Mouse (Mus musculus) hematopoietic multipotent progenitor cell, adult 10-12 weeks (in vitro differentiated cells): ENCODE measurements around the gene 9030624G23Rik. TPM values are rescaled to one million over a fixed set of nuclear protein-coding genes. Genes with fewer than 3 reads are reported as not detected.

Experiments
- polyA plus RNA-seq: library from polyadenylated mRNA; stranded (reverse); fragments of >175 nt; gene quantifications from 2 replicates; pipeline ENCODE4 v1.2.3, GENCODE M21; 2012; ENCODE audit warnings: low replicate concordance

The 9030624G23Rik gene
- polyA plus RNA-seq = 0.08 TPM in 1 of 2 replicates, not detected in the other

DNA sequence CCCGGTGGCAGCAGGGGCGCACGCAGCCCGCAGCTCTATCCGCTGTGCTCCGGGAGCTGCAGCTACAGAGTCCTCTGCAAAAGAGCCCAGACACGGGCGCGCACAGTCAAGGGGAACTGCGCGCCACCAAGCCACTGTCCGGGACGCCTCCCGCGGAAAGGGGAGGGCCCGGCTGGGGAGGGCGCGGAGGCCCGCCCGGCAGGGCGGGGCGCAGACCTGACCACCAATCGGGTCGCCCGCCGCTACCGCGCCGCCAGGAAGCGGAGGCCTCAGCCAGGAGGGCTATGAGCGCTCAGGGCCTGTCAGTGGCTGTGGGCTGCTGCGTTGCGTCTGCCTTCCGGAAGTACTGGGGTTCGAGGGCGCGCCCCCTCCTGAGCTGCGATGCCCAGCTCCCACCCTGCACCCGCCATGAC, at the start of gene 9030624G23Rik:
Gene 9030624G23Rik, minus strand, starts transcription at position 139 of the 413 bp plus-strand sequence.

